Mouse (Mus musculus): ENCODE measurements around the gene Cdc42bpg.

Cdc42bpg gene

DNA sequence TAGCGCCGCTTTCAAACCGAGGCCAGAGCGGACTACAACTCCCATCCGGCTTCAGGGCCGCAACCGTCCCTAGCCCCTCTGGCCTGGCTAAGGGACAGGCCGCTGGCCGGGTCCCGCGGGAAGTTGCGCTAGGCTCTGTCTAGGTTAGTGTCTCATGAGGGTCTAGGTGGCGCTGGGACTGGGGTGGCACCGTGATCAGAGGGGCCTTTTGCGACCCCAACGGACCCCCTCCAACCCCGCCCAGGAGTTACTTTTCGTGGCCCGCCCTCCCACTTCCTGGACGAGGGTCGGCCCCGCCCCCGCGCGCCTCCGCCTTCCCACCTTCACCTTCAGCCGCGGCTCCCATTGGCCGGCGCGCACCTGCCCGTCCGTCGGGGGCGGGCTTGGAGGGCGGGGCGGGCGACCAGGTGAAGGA, at the start of gene Cdc42bpg:
Gene Cdc42bpg (plus strand): TSS at position 320 of the 415 bp plus-strand sequence.
- DNase-seq (ENCODE audit: low spot score) = no peak

DNA sequence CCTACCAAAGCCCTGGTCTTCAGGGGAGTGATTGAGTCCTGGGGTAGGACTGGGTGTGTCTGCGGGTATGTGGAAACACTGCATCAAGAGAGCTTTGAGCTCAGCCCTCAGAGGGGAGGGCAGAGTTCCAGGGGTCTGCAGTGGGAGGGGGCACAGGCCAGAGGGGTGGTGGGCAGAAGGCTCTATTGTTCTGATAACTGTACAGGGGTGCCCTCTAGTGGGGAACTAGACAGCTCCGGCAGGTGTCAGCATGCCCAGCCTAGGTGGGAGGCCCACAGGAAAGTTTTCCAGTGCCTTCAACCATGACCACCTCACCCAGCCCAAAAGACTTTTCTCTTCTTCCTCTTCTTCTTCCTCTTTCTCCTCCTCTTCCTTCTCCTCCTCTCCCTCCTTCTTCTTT, 45.8 kb upstream of the Cdc42bpg start:
- DNase-seq (ENCODE audit: low spot score) = no peak

DNA sequence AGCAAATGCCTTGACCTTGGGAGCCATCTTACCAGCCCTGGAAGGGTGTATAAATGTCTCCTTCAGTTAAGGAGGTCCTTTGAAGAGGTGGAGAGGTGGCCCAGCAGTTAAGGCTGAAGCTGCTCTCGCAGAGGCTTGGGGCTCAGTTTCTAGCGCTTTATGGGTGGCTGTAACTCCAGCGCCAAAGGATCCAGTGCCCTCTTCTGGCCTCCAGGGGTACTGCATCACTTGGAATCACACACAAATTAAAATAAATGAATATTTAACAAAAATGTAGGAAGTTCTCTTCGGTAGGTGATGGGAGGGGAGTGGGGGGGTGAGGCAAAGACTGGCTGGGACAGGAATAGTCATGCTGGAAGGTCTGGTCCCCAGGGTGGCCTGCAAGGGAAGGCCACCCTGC, 45.3 kb upstream of the Cdc42bpg start:
- DNase-seq (ENCODE audit: low spot score) = no peak

DNA sequence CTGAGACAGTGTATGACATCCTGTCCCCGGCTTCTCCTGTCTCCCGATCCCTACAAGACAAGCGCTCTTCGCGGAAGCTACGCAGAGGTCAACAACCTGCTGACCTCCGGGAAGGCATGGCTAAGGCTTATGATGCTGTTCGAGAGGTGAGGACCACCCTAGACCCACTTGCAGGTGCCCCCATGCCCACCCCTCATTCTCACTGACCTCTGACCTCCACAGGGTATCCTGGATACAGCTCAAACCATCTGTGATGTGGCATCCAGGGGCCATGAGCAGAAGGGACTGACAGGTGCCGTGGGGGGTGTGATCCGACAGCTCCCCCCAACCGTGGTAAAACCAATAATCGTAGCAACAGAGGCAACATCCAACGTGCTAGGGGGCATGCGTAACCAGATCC, 44.9 kb upstream of the Cdc42bpg start:
- DNase-seq (ENCODE audit: low spot score) = no peak

DNA sequence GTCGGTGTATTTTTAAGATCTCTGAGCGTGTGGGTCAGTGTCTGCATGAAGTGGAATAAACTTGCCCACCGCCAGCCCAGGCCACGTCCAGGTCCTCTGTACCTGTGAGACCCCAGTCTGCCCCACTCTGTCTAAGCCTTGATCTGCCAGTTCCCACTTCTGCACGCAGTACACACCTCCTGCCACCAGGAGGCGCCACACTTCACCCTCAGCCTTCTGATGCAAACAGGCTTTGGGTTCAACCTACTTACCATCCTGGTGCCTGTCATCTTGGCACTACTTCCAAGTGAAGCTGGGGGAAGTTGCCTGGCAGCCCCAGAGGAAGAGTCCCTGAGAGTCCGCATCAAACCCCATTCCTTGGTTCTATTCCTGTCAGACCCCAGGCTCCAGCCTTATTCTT, 44.0 kb upstream of the Cdc42bpg start:
- DNase-seq (ENCODE audit: low spot score) = peak; percentile 77

DNA sequence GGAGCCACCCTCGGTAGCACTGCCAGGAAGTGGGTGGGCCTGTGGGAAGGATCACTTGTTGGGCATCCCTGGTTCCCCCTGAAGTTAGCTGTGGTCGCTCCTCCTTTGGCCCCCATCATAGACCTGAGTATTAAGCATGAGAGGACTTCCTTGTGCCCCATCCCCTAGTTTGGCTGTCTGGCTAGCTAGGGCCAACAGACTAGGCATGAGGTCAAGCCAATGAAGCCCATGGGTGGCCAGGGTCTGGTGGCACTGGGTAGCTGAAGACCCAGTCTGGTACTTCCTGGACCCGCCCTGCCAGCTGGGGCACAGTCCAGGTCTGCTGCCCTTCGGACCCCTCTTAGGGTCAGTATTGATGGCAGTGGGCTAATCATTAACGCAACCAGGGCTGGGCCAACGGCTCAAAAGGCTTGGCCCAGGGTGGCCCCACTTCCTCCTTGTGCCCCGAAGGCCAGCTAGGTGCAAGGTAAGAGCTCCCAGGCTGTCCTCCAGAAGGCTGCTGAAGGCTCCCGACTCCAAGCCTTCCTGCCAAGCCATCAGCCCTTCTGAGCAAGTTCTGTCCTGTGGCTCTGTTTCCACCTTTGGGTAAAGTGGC, 43.3 kb upstream of the Cdc42bpg start:
- DNase-seq (ENCODE audit: low spot score) = no peak

DNA sequence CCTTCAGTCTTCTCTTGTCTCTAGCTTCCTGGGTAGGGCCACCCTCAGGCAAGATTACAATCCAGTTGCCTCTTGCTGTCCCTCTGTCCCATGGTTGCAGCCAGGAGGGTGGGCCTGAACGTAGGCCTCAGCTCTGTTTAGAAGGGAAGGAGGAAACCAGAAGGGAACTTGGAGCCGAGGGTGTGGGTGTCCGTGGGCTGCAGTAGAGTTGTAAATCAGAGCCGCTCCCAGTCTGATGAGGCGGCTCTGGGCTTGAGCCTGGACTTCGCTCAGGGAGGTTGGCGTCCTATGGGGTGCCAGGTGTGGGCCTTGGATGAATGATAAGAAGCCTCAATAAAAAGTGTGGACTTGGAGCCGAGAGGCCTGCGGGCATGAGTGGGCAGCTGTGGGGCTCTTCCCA, 42.1 kb upstream of the Cdc42bpg start:
- no peak for DNase-seq (ENCODE audit: low spot score)

DNA sequence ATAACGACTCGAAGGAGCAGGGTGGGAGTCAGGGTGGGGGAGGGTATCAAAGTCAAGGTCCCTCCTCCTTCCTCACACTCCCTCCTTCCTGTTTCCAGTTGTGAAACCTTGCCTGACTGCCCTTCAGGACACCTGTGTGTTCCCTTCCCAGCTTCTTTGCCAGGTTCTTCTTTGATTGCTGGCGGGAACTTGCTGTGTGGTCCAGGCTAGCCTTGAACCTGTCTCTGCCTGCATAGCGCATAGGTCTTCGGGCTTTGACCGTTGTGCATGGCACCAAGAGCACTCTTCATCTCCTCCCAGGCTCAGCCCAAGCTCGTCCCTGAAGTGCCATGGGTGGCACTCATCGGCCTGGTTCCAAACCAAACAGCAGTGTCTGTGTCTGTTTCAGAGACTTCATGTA, 41.3 kb upstream of the Cdc42bpg start:
- DNase-seq (ENCODE audit: low spot score) = no peak

DNA sequence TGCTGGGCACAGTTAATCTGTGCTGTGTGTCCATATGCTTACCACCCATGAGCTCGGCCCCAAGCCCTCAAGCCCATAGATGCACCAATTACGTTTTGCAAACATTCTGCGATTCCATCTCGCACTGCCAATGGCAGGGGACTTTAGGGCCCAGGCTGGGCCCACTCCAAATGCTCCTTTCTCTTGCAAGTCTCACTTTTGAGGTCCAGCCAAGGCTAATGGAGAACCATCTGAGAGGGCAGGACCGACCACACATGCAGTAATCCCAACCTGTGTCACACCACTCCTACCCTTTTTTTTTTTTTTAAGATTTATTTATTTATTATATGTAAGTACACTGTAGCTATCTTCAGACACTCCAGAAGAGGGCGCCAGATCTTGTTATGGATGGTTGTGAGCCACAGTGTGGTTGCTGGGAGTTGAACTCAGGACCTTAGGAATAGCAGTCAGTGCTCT, 40.5 kb upstream of the Cdc42bpg start:
- DNase-seq (ENCODE audit: low spot score) = no peak

DNA sequence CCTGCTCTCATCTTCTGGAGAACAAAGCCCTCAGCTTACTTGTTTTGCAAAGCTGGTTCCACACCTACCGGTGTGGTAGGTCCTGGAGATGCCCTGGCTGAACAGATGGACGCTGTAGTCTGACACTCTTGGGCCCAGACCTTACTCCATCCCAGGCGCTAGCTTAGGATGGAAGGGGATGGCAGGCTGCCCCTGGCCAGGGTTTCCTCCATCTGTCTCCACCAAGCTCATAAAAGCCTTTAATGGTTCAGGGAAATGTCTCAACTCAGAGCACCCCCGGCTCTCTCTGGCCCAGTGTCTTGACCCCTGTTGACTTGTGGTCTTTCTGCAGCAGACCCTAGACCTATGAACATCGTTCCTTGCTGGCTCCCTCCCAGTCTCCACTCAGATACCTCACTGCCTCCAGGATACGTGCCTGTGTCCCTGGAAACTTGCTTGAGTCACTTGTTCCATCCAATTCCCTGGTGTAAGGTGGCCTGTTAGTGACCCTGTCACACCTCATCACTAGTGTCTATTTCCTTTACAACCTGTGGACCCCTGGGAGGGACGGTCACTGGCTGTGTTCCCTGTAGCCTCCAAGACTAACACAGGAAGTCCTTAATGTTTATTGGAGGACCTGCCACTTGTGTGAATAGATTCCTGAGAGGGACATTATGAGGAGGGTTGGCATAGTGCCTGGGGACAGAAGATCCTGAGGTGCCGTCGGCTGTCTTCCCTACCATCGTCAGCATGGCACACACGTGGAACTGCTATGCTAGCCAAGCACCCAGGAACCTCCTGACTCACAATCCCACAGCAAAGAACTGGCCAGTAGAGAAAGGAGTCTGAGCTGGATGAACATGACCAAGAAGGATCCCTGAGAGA, 38.7 kb upstream of the Cdc42bpg start:
- DNase-seq (ENCODE audit: low spot score) = no peak

DNA sequence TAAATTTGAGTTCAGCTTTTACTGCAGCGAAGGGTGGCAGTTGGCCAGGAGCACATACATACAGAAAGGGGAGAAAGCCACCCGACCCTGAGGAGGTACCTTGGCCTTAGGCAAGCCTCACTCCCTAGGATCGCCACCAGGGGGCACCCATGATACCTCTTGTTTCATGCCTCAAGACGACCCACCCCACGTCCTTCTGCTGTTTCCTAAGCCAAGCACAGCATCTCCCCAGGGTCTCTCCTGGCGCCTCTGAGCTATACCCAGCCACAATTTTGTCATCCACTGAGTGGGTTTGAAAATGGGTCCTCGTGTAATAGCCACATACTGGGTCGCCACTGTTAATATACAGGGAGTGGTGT, 38.1 kb upstream of the Cdc42bpg start:
- peak; percentile 92 for DNase-seq (ENCODE audit: low spot score)

DNA sequence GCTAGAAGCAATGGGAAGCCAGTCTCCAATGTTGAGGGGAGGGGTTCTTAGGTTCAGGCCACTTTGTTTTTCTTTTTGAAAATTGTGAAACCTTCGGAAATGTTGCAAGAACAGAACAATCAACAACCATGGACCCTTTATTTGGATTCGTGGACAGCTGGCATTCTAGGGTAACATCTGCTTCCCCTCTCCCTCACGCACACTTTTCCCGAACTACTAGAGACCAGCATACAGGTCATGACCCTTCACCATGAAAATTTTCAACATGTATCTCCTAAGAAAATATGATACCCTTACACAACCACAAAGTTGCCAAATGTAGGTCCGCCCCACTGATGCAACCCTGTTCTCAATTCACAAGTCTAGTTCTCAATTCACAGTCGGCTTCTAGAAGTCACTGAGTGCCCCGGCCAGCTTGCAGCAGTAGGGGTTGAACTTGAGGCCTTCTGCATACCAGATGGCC, 37.6 kb upstream of the Cdc42bpg start:
- DNase-seq (ENCODE audit: low spot score) = peak; percentile 88

DNA sequence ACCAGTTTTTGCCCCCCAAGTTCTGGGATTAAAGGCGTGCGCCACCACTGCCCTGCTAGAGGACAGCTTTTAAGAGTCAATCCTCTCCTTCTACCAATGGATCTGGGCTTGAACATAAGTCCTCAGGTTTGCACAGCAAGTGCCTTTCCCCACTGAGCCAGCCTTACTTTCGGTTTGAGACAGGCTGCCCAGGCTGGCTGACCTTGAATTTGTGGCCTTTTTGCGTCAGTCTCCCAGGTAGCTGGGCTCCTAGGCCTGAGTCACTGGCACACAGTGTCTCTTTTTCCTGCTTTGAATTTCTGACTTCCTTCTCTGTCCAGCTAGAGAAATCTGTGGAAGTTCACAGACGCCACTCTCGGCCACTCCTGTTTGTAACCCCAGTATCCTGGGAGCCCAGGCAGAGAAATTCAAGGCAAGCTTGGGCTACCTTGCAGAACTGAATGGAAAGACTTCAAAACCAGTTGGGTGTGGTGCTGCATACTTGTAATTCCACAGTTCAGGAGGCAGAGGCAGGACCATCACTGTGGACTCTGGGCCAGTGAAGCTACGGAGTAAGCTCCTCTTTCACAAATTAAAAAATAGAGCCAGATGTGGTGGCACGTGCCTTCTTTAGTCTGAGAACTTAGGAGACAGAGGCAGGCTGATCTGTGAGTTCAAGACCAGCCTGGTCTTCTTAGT, 36.3 kb upstream of the Cdc42bpg start:
- no peak for DNase-seq (ENCODE audit: low spot score)

DNA sequence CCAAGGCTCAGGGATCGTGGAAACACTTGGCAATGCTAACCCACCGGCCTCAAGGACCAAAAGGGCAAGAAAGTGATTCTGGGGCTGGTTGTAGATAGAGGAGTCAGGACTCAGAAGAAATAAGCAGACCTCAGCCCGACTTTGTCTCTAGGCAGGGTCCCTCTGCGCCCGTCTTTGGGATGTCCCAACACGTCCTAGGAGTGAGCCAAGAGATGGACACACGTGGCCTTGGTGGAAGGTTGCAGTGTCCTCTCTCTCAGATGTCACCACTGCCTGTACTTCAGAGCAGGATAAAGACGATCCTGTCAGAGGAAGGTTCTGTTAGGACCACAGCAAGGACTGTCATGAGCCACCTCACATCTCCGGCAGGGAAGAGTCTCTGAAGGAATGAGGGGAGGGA, 35.6 kb upstream of the Cdc42bpg start:
- no peak for DNase-seq (ENCODE audit: low spot score)

DNA sequence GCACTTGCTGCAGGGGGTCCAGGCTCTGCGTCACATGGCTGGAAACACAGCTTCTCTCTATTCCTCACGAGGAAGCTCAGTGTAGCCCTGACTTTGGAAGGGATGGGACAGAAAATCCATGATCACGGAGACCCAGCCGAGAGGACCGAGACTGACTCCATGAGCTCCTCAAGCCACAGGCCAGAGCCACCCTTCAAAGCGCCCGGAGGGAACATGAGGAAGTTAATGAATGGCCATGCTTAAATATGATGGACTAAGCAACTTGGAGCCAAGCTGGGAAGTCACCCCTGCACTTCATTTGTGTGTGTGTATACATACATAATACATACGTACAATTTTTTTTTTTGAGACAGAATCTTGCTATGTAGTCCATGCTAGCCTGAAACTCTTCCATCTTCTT, 35.0 kb upstream of the Cdc42bpg start:
- no peak for DNase-seq (ENCODE audit: low spot score)

DNA sequence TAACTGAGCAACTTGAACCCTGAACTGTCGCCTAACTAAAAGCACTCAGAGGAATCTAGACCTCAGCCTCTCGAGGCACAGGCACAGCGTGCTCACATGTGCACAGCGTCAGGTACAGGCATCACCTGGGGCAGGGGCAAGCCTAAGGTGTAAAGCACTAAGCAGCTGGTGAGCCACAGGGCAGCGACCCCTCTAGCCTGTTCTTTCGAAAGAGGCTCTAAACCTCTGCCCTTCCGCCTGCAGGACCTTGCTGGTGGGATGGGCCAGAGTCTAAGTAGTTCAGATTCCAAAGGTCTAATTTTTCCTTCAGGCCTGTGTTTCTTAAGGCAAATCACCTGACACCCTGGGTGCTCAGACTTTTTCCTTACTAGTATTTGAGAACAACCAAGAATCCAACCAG, 34.2 kb upstream of the Cdc42bpg start:
- no peak for DNase-seq (ENCODE audit: low spot score)

DNA sequence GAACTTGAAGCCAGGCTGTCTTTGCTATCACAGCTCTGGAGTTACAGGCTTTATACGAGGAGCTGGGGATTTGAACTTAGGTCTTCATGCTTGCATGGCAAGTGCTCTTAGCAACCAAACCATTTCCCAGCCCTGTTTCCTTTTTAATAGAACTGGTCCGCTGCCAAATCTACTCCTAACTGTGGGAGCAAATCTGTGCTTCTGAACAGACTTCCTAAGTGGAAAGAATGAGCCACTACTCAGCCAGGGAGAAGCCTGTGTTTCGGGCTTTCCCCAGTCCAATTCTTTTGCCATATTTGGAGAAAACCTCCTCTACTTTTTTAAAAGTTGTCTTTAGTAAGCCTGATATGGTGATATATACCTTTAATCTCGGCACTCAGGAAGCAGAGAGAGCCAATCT, 33.5 kb upstream of the Cdc42bpg start:
- DNase-seq (ENCODE audit: low spot score) = peak; percentile 62

DNA sequence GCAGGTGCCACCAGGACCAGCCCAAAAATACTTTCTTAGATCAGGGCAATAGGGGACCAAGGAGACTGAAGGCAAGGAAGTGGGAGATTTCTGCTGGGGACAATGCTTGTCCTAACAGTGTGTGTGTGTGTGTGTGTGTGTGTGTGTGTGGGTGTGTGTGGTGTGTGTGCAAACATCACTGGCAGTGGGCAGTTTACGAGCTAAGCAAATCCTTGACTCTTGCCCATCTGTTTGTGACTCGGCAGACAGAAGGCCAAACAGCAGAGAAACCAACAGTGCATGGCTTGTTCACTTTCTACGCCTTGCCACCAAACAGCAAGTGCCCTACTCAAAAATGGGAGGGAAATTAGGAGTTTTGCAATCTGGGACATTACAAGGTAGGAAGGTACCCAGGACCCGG, 32.7 kb upstream of the Cdc42bpg start:
- DNase-seq (ENCODE audit: low spot score) = no peak

DNA sequence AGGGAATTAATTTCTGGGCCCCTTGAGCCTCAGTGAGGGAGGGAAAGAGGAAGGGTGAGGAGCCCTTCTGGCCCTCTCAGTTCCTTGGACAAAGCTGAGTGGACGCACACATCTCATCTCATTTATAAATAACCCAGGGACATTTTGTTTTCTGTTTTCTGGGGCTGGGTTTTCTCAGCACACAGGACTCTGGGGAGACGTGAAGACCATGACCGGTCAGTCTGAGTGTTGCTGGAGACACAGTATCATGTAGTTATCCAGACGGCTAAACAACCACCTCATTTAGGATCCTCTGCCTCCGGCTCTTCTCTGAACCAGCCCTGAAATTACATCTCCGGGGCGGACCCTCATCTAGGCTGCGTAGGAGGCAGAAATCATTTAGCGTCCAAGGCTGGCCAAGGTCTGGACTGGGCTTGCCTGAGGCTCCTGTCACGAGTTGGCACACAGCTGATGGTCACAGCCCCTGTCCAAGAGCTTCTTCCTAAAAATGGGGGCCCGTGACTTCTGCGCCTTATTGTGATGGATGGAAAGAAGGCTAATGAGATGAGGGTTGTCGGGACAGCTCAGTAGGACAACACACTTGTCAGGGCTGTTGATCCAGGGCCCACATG, 32.2 kb upstream of the Cdc42bpg start:
- no peak for DNase-seq (ENCODE audit: low spot score)

DNA sequence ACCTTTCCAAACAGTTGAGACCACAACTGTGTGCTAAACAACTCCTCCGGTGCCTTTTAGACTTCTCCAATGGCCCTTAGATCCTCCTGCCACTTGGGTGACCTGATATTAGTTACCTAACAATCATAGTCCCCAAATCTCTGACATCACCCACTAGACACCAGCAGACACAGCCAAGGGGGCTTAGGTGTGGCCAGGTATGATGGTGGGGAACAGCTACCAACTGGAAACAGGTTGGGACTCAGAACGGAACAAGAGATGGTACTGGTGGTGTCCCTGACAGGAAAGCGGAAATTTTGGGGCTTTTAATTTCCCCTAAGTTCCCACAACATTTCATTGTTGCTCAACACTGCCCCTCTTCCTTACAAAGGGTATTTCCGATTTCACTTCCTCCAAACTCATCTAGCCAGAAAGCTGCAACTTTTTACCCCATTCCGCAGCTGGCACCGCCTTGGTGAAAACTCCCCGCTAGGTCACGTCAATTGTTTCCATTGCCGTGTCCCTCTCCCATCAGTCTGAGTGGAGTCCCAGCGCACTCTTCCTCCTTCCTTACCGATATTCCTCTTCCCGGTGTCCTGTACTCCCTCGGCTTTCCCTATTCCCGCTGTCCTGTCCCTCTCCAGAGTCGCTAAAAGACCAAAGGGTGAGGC, 30.4 kb upstream of the Cdc42bpg start:
- DNase-seq (ENCODE audit: low spot score) = peak; percentile 62

DNA sequence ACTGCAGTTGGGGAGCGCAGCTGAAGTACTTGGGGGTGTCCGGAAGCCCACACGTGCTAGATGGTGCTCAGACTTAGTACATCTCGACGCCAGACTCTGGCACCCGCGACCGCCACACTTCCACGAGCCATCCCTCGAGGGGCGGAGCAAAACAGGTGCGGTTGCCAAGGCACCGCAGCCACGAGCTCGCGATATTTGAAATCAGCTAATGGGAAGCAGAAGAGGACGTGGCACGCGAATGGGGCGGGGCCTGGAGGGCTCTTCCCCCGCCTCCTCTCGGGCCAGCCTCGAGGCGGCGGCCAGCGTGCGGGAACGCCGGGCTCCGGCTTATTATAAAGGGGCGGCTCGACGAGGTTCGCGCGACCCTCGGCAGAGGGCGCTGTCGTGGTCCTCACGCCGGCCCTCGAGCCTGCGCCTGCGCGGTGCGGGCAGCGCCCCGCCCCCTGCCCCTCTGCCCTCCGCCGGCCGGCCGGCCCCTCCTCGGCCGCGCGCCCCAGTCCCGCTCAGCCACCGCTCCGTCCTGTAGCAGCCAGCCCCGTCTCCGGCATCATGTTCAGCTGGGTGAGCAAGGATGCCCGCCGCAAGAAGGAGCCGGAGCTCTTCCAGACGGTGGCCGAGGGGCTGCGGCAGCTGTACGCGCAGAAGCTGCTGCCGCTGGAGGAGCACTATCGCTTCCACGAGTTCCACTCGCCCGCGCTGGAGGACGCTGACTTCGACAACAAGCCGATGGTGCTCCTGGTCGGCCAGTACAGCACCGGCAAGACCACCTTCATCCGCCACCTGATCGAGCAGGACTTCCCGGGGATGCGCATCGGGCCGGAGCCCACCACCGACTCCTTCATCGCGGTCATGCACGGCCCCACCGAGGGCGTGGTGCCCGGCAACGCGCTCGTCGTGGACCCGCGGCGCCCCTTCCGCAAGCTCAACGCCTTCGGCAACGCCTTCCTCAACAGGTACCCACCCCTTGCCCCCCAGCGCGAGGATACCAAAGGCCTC, 29.5 kb upstream of the Cdc42bpg start, which contains the start of gene Ehd1:
Gene Ehd1 (plus strand): TSS at position 300 of the 996 bp plus-strand sequence.
- DNase-seq (ENCODE audit: low spot score) = peak; percentile 98
